Mouse (Mus musculus): ENCODE measurements around the gene Actl10. TPM values are rescaled to one million over a fixed set of nuclear protein-coding genes. Genes with fewer than 3 reads are reported as not detected.

Actl10 gene
- polyA plus RNA-seq (2012; rRNA removed) = not detected in 2 replicates

GRCm38 (mm10) chr2:154551476-154551875, at the start of gene Actl10:
TSS of gene Actl10 (plus strand) at chr2:154551776.

DNA sequence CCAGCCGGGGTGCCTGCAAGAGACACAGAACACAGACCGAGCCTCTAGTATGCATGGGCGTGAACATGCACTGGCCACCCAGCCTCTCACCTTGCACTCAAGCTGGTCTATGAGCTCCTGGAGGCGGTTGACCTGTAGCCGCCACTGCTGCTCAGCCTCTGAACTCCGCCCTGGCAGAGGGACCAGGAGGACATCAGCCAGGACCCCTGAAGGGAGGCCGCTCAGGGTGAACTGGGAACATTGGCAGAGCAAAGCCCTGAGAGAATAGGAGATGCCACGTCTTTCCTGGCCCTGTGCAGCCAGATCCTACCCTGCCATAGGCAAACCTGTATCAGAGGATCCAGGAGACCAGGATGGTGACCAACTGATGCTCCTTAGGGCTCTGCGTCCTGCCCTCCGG, 4.9 kb upstream of the Actl10 start, which contains the start of gene 1700003F12Rik:
Gene 1700003F12Rik, plus strand, starts transcription at position 375 of the 400 bp plus-strand sequence.

DNA sequence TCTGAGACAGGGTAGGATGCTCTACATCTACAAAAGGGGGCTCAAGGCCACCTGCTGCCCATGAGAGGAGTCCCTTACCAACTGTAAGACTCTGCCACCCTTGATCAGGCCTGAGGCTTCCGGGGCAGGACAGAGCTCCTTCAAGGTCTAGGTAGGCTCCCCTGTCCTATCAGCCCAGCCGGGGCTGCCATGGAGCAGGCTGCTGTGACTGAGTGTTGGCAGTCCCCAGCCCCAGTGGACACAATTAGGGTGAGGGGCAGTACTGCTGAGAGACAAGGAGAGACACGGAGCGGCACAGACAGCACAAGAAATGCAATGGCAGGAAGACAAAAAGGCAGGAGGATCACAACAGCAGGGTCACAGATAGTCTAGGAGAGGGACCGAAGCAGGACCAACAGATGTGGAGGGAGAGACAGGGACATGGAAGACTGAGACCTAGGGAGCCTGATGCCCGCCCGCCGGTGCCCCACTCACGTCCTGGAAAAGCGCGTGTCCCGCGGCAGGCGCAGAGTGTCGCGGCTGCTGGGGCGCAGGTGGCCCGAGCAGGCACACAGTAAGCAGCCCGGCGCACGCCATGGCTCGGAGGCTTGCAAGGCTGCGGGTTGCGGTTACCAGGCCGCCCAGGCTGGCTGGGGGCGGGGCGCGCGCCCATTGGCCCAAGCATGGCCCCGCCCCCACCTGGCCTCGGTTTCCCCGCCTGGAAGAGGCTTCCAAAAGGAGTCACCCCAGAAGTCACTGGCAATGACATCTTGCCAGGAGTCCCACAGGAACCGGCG, 6.9 kb downstream of the Actl10 start, which contains the start of gene Necab3:
Gene Necab3, minus strand, starts transcription at position 627 of the 776 bp plus-strand sequence.

GRCm38 (mm10) chr2:154569836-154570286, 18.3 kb downstream of the Actl10 start, which contains the start of gene E2f1:
TSS of gene E2f1 (minus strand) at chr2:154569892.

Other genes starting within 250 kb of the Actl10 start
- not detected in 2 replicates for gene Bpifb9b, start 244.5 kb upstream of the Actl10 start, polyA plus RNA-seq (2012; rRNA removed)
- 7.7 and 12.4 TPM in 2 replicates for gene Cdk5rap1, start 178.8 kb upstream of the Actl10 start, polyA plus RNA-seq (2012; rRNA removed)
- 1.5 TPM in 2 replicates for gene Snta1, start 143.7 kb upstream of the Actl10 start, polyA plus RNA-seq (2012; rRNA removed)
- 3.8 and 4.3 TPM in 2 replicates for gene Cbfa2t2, start 115.3 kb upstream of the Actl10 start, polyA plus RNA-seq (2012; rRNA removed)
- gene 1700003F12Rik, start 4.7 kb upstream of the Actl10 start, polyA plus RNA-seq (2012; rRNA removed) = 0.90 and 1.3 TPM in 2 replicates
- 0.60 and 1.1 TPM in 2 replicates for gene Necab3, start 7.1 kb downstream of the Actl10 start, polyA plus RNA-seq (2012; rRNA removed)
- 24.1 and 24.4 TPM in 2 replicates for gene E2f1, start 18.1 kb downstream of the Actl10 start, polyA plus RNA-seq (2012; rRNA removed)
- gene Pxmp4, start 51.9 kb downstream of the Actl10 start, polyA plus RNA-seq (2012; rRNA removed) = 16.6 and 18.4 TPM in 2 replicates
- gene Zfp341, start 61.5 kb downstream of the Actl10 start, polyA plus RNA-seq (2012; rRNA removed) = 3.3 and 3.6 TPM in 2 replicates
- gene 4930519P11Rik, start 61.7 kb downstream of the Actl10 start, polyA plus RNA-seq (2012; rRNA removed) = 0.18 and 0.36 TPM in 2 replicates
- 82.8 and 96.6 TPM in 2 replicates for gene Chmp4b, start 99.9 kb downstream of the Actl10 start, polyA plus RNA-seq (2012; rRNA removed)
- not detected in 2 replicates for gene Gm14214, start 218.3 kb downstream of the Actl10 start, polyA plus RNA-seq (2012; rRNA removed)
- gene Raly, start 239.3 kb downstream of the Actl10 start, polyA plus RNA-seq (2012; rRNA removed) = 232 and 250 TPM in 2 replicates
- 0.31 and 0.41 TPM in 2 replicates for gene a, start 239.6 kb downstream of the Actl10 start, polyA plus RNA-seq (2012; rRNA removed)